Mouse (Mus musculus) adrenal gland, adult 8-10 months (tissue): ENCODE results near the gene Erh. TPM values are rescaled to one million over a fixed set of nuclear protein-coding genes. Genes with fewer than 3 reads are reported as not detected.

Experiments
- DNase-seq: peaks from one replicate; pipeline ENCODE4 v3.0.0; 2022
- total RNA-seq, 4 experiments: library from RNA; stranded (reverse); gene quantifications; 2 replicates each; pipeline ENCODE4 v1.2.4; 2022

Gene Erh
- total RNA-seq = 10 to 100 TPM; 31.4 to 52.6 (median 43.5) TPM

DNA sequence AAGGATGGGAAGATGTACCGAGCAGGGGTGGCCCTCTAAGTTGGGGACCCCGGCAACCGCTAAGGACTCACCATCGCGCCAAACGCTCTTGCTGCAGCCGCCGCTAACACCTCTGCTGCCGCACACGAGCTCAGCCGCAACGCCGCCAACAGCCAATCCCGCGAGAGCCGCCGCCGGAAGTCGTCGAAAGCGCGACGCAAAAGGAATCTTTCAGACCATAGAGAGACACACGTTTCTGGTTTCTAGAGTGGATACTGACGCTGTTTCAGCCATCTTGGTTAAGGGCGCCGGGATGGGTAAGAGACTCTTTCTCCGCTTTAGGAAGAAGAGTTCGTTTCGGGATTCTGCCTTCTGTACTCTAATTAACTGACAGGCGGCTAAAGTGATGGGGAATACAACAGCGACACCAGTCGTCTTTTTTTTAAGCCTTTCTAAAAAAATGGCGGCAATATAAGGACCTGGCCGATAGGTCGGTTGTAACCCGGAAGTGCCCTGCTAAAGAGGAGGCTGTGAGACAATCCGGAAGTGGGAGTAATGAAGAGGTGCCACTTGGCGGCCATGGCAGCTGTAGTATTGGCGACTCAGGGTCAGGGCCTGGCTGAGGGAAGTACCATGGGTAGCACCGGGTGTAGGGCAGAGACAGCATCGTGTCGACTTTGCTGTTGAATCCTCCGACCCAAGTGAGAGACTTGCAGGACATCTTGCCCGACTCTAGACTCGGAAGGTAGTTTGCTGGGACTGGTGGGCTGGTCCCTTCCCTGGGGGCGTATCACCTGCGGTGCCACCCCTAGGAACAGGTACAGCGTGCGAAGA, at the start of gene Erh, which contains the start of gene Slc39a9:
Gene Erh (minus strand): TSS at position 649 of the 813 bp plus-strand sequence.
Gene Slc39a9 (plus strand): TSS at position 191 of the 813 bp plus-strand sequence.
- DNase-seq = peak; percentile 92

DNA sequence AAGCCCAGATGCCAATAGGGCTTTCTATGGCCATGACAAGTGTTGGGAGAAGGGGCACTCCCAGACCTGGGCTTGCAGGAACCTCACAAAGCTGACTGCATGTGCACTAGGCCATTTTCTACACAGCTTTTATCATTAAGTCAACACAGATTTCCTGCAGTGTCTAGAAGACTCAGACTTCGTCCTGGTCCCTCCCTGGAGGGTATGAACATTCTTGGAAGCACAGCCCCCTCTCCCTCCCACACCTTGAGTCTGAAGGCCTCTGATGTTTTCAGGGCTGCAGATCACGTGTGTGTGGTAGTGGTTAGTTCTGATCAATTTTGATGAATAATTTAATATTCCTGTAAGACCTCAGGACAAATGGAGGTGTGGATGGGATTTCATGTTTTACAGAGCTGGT, 49.6 kb upstream of the Erh start:
- DNase-seq = no peak

GRCm38 (mm10) chr12:80692269-80692972, 48.3 kb upstream of the Erh start, which contains the start of gene Plekhd1:
TSS of gene Plekhd1 (plus strand) at chr12:80692591.
- DNase-seq = no peak

GRCm38 (mm10) chr12:80691671-80692091, 47.5 kb upstream of the Erh start:
- no peak for DNase-seq

DNA sequence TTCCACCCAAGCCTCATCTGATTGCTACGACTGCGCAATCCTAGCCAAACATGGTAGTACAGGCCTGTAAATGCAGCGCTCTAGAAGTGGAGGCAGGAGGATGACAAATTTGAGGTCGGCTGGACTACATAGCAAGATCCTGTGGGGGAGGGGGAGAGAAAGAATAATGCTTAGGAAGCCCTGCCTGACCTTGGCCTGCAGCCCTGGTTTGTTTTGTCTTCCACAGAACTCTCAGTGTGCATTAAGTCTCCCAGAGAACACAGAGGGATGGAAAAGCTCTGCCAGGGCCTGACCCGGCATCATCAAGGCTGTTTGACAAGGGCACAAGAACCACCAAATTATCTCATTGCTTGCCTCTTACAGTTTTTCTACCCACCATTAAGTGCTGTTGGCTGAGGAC, 45.6 kb upstream of the Erh start:
- DNase-seq = no peak

DNA sequence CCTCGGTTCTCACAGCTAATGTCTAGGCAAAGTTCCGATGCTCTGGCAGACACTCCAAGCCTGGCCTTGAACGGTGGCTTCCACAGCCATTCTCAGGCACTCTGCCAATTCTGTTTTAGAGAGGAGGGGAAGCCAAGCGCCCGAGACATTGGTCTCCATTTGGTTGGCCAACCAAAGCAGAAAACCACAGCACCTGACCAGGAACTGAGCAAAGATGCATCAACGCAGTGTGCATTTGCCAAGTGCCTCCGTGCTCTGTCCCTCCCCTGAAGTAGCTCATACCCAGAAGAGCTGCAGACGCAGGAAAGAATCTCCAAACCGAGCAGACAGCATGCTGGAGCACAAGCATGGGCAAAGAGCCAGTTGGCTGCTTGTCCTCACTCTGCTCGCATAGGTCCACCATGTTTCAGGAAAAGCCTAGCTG, 43.7 kb upstream of the Erh start:
- peak; percentile 36 for DNase-seq

GRCm38 (mm10) chr12:80684316-80684715, 40.2 kb upstream of the Erh start:
- no peak for DNase-seq

- no peak for DNase-seq
These were observed 39.4 kb upstream of the Erh start for GRCm38 (mm10) chr12:80683554-80683953.

DNA sequence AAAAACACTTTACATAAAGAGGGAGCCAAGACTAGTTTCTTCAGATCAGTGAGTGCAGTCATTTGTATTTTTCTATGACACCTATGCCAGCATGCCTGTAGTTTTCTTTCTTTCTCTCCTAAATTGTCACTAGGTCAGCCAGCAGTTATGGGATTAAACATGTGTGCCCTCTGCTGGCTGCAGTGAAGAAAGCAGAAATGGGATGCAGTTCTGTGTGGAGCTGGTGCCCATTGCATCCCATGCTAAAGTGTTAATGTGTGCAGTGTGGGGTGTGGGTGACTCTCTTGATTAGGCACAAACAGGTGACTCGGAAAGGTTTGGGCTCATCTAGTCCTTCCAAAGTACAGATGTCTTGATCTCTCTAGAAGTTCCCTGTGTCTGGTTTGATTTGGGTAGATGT, 37.2 kb upstream of the Erh start:
- no peak for DNase-seq

GRCm38 (mm10) chr12:80673170-80673569, 29.0 kb upstream of the Erh start:
- DNase-seq = no peak

GRCm38 (mm10) chr12:80668391-80668790, 24.2 kb upstream of the Erh start:
- no peak for DNase-seq

DNA sequence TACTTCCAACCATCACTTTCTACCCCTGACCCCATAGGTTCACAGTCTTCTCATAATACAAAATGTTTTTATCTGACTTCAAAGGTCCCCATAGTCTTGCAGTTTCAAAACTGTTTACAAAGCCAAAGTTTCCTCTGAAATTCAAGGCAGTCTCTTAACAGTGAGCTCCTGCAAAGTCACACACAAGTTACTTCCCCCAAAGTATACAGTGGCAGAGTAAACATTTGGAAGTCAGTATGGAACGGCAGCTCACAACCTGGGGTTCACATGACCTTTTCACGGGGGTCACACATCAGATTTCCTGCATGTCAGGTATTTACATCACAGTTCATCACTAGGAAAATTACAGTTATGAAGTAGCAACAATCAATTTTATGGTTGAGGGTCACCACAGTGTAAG, 19.8 kb upstream of the Erh start:
- no peak for DNase-seq

GRCm38 (mm10) chr12:80662322-80662721, 18.2 kb upstream of the Erh start:
- no peak for DNase-seq

GRCm38 (mm10) chr12:80658661-80659060, 14.5 kb upstream of the Erh start:
- DNase-seq = no peak

DNA sequence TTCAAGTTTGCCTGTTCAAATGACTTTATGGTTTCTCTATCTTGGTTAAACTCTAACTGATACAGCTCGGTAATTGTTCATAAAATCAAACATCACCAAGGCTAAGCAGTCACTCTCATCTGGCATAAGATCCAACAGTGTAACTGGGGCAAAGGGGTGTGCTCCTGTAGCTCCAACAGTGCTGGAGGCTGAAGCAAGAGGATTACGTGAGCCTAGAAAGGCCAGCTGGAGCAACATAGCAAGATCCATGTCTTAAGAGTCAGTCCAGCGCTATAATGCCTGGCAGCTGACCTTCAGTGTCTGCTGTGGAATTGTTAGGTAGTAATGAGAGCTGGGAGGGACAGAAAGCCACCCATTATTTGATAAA, 10.5 kb upstream of the Erh start:
- peak; percentile 40 for DNase-seq

DNA sequence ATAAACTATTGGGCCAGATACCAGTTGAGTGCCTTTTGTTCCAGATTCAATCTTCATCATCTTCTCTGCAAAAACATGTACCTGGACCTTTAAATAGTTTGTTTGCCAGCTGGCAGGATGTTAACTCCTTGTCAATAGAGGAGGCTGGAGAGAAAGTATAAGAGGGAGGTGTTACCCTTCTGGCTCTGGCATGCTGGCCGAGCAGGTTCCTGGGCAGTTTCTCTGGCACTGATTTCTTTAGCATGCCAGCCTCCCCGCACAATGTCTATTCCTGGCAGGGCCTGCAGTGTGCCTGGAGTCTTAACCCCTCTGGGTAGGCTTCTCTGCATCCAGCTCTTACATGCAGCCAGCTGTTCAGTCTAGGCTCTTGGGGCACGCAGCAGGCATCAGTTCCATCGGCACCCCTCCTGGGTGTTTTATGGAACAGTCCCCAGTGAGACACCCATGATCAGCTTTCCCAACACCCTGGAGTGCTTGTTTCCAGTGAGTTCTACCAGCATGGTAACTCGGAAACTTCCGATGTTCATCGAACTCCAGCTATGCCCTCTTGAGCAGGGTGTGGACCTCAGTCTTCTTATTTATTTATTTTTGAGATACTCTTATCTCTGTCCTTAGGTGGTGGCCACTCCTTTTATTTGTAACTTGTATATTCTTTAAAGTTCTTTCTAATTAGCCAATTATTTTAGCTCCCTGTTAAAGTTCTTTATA, 10.0 kb upstream of the Erh start:
- peak; percentile 7 for DNase-seq

DNA sequence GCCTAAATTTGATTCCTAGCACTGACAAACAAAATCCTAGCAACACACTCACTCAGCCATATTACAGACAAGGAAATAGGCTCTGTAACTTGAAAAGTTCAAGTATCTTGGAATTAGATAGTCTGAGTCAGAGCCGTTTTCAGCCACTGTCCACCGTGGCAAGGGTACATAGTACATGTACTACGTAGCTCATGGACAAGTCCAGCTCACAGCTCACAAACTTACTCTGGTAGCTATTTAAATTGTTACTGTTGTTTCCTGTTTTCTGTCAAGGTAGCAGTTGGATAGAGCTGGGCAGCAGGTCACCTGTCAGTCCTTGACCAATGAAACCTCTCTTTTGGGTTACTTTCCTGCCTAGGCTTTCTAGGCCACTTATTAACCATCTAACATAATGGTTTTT, 2.2 kb upstream of the Erh start:
- no peak for DNase-seq

- DNase-seq = peak; percentile 4
These were observed 346 bp upstream of the Erh start for GRCm38 (mm10) chr12:80644506-80644868.

DNA sequence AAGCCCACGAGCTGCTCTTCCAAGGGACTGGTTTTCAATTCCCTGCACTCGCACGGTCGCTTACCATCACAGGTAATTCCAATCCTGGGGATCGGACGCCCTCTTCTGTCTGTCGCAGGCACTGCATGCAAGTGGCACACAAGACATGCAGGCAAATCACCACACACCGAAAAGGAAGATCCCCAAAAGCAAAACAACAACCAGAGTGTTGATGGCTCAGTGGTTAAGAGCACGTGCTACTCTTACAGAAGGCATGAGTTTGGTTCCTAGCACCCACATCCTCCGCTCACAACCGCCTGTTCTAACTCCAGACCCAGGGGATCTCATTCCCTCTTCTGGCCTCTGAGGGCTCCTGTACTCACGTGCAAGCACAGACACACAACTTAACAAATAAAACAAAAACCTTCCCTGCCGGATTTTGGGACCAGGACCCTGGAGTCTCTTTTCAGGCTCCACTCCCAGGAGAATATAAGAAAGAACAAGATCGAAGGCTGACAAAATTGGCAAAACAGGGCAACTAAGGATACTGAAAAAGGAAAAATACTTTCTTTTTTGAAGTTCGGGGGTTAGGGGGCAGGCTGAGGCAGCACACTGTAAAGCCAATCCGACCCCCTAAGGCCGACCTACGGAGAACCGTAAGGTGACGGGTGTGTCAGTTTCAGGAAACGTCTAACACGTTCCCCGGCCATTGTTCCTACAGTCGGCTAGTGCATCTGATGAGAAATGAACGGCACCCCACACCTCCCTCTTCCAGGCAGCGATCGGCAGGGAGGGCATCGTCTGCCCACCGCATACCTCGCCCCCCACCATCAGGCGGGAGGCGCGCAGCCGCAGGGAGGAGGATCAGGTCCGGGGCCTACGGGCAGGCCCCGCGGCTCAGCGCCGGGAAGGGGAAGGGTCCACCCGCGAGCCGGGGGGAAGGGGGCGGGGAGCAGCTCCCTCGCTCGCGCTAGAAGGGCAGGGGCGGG, 1.1 kb downstream of the Erh start:
- DNase-seq = peak; percentile 35

DNA sequence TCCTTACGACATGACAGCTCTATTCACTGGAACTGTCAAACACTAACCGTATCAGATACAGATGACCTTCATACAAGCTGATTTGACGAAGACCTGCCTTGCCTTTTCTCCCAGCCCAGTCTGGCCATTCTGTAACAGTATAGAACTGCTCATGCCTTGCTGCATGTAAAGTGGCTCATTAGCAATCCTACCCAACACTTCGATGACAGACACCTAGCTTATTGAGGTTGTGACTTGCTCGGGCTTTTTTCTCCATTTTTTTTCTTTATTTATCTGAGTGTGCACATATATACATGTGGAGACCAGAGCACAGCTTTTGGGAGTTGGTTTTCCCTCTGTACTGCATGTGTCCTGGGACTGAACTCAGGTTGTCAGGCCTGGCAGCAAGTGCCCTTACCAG, 12.4 kb downstream of the Erh start:
- DNase-seq = no peak

DNA sequence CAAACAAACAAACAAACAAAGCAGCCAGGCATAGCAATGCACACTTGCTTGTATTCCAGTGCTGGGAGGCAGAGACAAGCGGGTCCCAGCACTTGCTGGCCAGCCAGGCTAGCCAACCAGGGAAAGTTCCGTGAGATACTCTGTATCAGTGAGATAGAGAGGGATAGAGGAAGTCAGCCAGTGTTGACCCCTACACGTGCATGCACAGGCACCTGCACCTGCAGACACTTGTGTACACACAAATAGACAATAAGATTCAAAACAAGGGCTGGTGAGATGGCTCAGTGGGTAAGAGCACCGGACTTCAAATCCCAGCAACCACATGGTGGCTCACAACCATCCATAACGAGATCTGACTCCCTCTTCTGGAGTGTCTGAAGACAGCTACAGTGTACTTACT, 23.6 kb downstream of the Erh start:
- no peak for DNase-seq
